Mouse (Mus musculus) thymus, adult 2 months (tissue): ENCODE results near the gene Pfn1.

Source experiments
- CTCF ChIP-seq: fragments of 200-500 bp; IDR thresholded peaks from 2 replicates; pipeline ENCODE4 v1.5.1; 2012; ENCODE audit warnings: mild to moderate bottlenecking, control low read depth, low read length, moderate library complexity, borderline replicate concordance; ENCODE audit not compliant: control insufficient read depth, poor library complexity, insufficient read depth; ENCODE audit errors: extremely low read depth
- POLR2A ChIP-seq: fragments of 200-500 bp; IDR thresholded peaks from 2 replicates; pipeline ENCODE4 v1.6.1; 2012; ENCODE audit warnings: mild to moderate bottlenecking, low read length, control low read depth, moderate library complexity; ENCODE audit not compliant: control insufficient read depth, poor library complexity, insufficient read depth; ENCODE audit errors: extremely low read depth

DNA sequence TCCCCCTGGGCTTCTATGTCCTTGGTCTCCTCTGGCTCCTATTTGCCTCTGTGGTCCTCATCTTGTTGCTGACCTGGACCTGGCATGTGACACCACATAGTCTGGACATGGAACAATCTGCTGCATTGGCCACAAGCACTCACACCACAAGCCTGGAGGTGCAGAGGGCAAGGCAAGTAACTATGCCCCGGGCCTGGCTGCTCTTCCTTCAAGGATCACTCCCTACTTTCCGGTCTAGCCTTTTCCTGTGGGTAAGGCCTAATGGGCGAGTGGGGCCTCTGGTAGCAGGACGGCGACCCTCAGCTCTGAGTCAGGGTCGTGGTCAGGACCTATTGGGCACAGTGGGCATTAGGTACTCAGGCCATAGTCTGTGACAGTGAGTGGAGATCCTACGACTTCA is 13.2 kb downstream of the Pfn1 start:
- TF ChIP-seq POLR2A, result no peak
- TF ChIP-seq CTCF, result no peak
